Mouse (Mus musculus): ENCODE results near the gene Ly6g6e. TPM values are rescaled to one million over a fixed set of nuclear protein-coding genes. Genes with fewer than 3 reads are reported as not detected.
A peak's percentile ranks its signal among the peaks of the same experiment; 100 is the strongest.

Gene Ly6g6e
- polyA plus RNA-seq, 1 experiment from 2014 or later, result 0.81 TPM

- Histone ChIP-seq H3K27ac (ENCODE audit: low read depth, low read length) (peak within 1 kb of the TSS; percentile 37; the same call in 1 of the 2 replicates), H3K9me3 (ENCODE audit: control insufficient read depth, low read length) (peaks cover 3% of the 10 kb centered on the region; the same call in 1 of the 2 replicates), H3K9ac (ENCODE audit: low read depth, low read length) (peak within 1 kb of the TSS; percentile 55), H3K4me2 (replicated peaks; ENCODE audit: low read depth, low read length) (peak within 1 kb of the TSS; percentile 50), H3K27me3 (ENCODE audit: control insufficient read depth, insufficient read depth, low read length) (peaks cover 2% of the 10 kb centered on the region; the same call in 1 of the 2 replicates), H3K4me1 (ENCODE audit: control insufficient read depth, insufficient read depth, low read length) (peaks cover 9% of the 10 kb centered on the region; the same call in 1 of the 2 replicates), H3K4me3 (ENCODE audit: low read length) (peak within 1 kb of the TSS; percentile 31), H3K36me3 (ENCODE audit: control insufficient read depth, insufficient read depth, low read length) (no peaks in the 10 kb centered on the region)
- WGBS, result 5% methylated on average over 14 of the region's 14 CpGs
- ATAC-seq (ENCODE audit: low FRiP score, low TSS enrichment), result peak; percentile 81
Measured at GRCm38 (mm10) chr17:35077786-35078233, 1.1 kb downstream of the Ly6g6e start, which contains the start of gene Ly6g6d. TSS of gene Ly6g6d (minus strand) at chr17:35078065.

- Histone ChIP-seq H3K9me3 (ENCODE audit: control insufficient read depth, low read length) (peaks cover 3% of the 10 kb centered on the region; the same call in 1 of the 2 replicates), H3K4me1 (ENCODE audit: control insufficient read depth, insufficient read depth, low read length) (peaks cover 9% of the 10 kb centered on the region; the same call in 1 of the 2 replicates), H3K4me2 (replicated peaks; ENCODE audit: low read depth, low read length) (no peak overlapping the region), H3K27me3 (ENCODE audit: control insufficient read depth, insufficient read depth, low read length) (peaks cover 2% of the 10 kb centered on the region; the same call in 1 of the 2 replicates), H3K27ac (ENCODE audit: low read depth, low read length) (no peak overlapping the region), H3K9ac (ENCODE audit: low read depth, low read length) (no peak overlapping the region), H3K4me3 (ENCODE audit: low read length) (no peak overlapping the region), H3K36me3 (ENCODE audit: control insufficient read depth, insufficient read depth, low read length) (no peaks in the 10 kb centered on the region)
- WGBS, result 61% methylated on average over 9 of the region's 9 CpGs
- no peak for ATAC-seq (ENCODE audit: low FRiP score, low TSS enrichment)
Measured at GRCm38 (mm10) chr17:35079778-35080177, 3.1 kb downstream of the Ly6g6e start.

GRCm38 (mm10) chr17:35080248-35080647, 3.5 kb downstream of the Ly6g6e start:
- Histone ChIP-seq H3K27me3 (ENCODE audit: control insufficient read depth, insufficient read depth, low read length) (peaks cover 2% of the 10 kb centered on the region; the same call in 1 of the 2 replicates), H3K4me1 (ENCODE audit: control insufficient read depth, insufficient read depth, low read length) (peaks cover 9% of the 10 kb centered on the region; the same call in 1 of the 2 replicates), H3K9me3 (ENCODE audit: control insufficient read depth, low read length) (peaks cover 2% of the 10 kb centered on the region; the same call in 1 of the 2 replicates), H3K27ac (ENCODE audit: low read depth, low read length) (no peak overlapping the region), H3K4me3 (ENCODE audit: low read length) (no peak overlapping the region), H3K36me3 (ENCODE audit: control insufficient read depth, insufficient read depth, low read length) (no peaks in the 10 kb centered on the region), H3K9ac (ENCODE audit: low read depth, low read length) (no peak overlapping the region), H3K4me2 (replicated peaks; ENCODE audit: low read depth, low read length) (no peak overlapping the region)
- 35% methylated on average over 6 of the region's 6 CpGs for WGBS
- ATAC-seq (ENCODE audit: low FRiP score, low TSS enrichment), result no peak

DNA sequence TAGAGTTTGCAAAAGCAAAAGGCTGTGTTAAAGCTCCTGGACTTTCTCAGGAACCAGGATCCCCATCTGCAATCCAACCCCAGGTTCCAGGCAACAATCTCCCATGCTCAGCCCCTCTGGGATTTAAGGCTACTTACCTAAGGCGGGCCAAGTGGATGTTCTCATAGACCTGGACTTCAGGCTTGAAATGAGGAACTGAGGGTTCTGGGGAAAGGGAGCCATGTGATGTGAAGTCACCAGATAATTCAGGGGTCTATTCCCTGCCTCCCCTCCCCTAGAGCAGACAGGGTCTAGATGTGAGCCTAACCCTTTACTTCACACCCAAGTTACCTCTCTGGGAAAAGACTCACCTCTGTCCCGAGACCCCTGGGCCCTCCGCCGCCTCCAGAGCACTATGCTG, 4.0 kb downstream of the Ly6g6e start:
- Histone ChIP-seq H3K4me2 (replicated peaks; ENCODE audit: low read depth, low read length) (no peak overlapping the region), H3K27me3 (ENCODE audit: control insufficient read depth, insufficient read depth, low read length) (peaks cover 2% of the 10 kb centered on the region; the same call in 1 of the 2 replicates), H3K4me1 (ENCODE audit: control insufficient read depth, insufficient read depth, low read length) (peaks cover 9% of the 10 kb centered on the region; the same call in 1 of the 2 replicates), H3K4me3 (ENCODE audit: low read length) (no peak overlapping the region), H3K27ac (ENCODE audit: low read depth, low read length) (no peak overlapping the region), H3K9ac (ENCODE audit: low read depth, low read length) (no peak overlapping the region), H3K36me3 (ENCODE audit: control insufficient read depth, insufficient read depth, low read length) (no peaks in the 10 kb centered on the region), H3K9me3 (ENCODE audit: control insufficient read depth, low read length) (no peaks in the 10 kb centered on the region)
- no peak for ATAC-seq (ENCODE audit: low FRiP score, low TSS enrichment)
- WGBS, result 90% methylated on average over 4 of the region's 4 CpGs

GRCm38 (mm10) chr17:35082841-35083576, 6.3 kb downstream of the Ly6g6e start:
- no peak for ATAC-seq (ENCODE audit: low FRiP score, low TSS enrichment)
- 81% methylated on average over 16 of the region's 16 CpGs for WGBS
- Histone ChIP-seq H3K9me3 (ENCODE audit: control insufficient read depth, low read length) (no peaks in the 10 kb centered on the region), H3K4me2 (replicated peaks; ENCODE audit: low read depth, low read length) (no peak overlapping the region), H3K9ac (ENCODE audit: low read depth, low read length) (no peak overlapping the region), H3K36me3 (ENCODE audit: control insufficient read depth, insufficient read depth, low read length) (no peaks in the 10 kb centered on the region), H3K4me1 (ENCODE audit: control insufficient read depth, insufficient read depth, low read length) (no peaks in the 10 kb centered on the region), H3K27me3 (ENCODE audit: control insufficient read depth, insufficient read depth, low read length) (peaks cover 2% of the 10 kb centered on the region; the same call in 1 of the 2 replicates), H3K4me3 (ENCODE audit: low read length) (no peak overlapping the region), H3K27ac (ENCODE audit: low read depth, low read length) (no peak overlapping the region)

- ATAC-seq (ENCODE audit: low FRiP score, low TSS enrichment), result no peak
- no peaks in the 10 kb centered on the region for H3K4me1 ChIP-seq (ENCODE audit: control insufficient read depth, insufficient read depth, low read length)
- no peak overlapping the region for H3K27ac ChIP-seq (ENCODE audit: low read depth, low read length)
- no peak overlapping the region for H3K4me3 ChIP-seq (ENCODE audit: low read length)
- H3K36me3 ChIP-seq (ENCODE audit: control insufficient read depth, insufficient read depth, low read length), result no peaks in the 10 kb centered on the region
- no peak overlapping the region for H3K9ac ChIP-seq (ENCODE audit: low read depth, low read length)
- H3K27me3 ChIP-seq (ENCODE audit: control insufficient read depth, insufficient read depth, low read length), result no peaks in the 10 kb centered on the region
- H3K4me2 ChIP-seq (replicated peaks; ENCODE audit: low read depth, low read length), result no peak overlapping the region
- no peaks in the 10 kb centered on the region for H3K9me3 ChIP-seq (ENCODE audit: control insufficient read depth, low read length)
- WGBS, result 85% methylated on average over 3 of the region's 3 CpGs
Measured at GRCm38 (mm10) chr17:35083929-35084497, 7.3 kb downstream of the Ly6g6e start.

GRCm38 (mm10) chr17:35085208-35085865, 8.6 kb downstream of the Ly6g6e start, which contains the start of gene Ly6g6f:
TSS of gene Ly6g6f (minus strand) at chr17:35085610.
- Histone ChIP-seq H3K4me3 (ENCODE audit: low read length) (no peak within 1 kb of the TSS), H3K9me3 (ENCODE audit: control insufficient read depth, low read length) (no peaks in the 10 kb centered on the region), H3K36me3 (ENCODE audit: control insufficient read depth, insufficient read depth, low read length) (no peaks in the 10 kb centered on the region), H3K4me2 (replicated peaks; ENCODE audit: low read depth, low read length) (no peak within 1 kb of the TSS), H3K27ac (ENCODE audit: low read depth, low read length) (no peak within 1 kb of the TSS), H3K27me3 (ENCODE audit: control insufficient read depth, insufficient read depth, low read length) (no peaks in the 10 kb centered on the region), H3K9ac (ENCODE audit: low read depth, low read length) (no peak within 1 kb of the TSS), H3K4me1 (ENCODE audit: control insufficient read depth, insufficient read depth, low read length) (peaks cover 7% of the 10 kb centered on the region)
- 85% methylated on average over 7 of the region's 7 CpGs for WGBS
- ATAC-seq (ENCODE audit: low FRiP score, low TSS enrichment), result no peak

DNA sequence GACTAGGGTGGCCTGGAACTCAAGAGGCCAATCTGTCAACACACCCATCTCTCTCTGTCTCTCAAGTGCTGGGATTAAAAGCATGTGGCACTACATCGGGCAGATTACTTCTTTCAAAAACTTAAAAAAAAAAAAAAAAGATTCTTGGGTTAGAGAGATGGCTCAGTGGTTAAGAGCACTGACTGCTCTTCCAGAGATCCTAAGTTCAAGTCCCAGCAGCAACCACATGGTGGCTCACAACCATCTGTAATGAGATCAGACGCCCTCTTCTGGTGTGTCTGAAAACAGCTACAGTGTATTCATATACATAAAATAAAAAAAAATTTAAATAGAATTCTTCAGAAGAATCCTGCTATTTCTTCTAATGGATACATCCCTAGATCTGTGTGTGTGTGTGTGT, 11.4 kb downstream of the Ly6g6e start:
- Histone ChIP-seq H3K9ac (ENCODE audit: low read depth, low read length) (no peak overlapping the region), H3K9me3 (ENCODE audit: control insufficient read depth, low read length) (no peaks in the 10 kb centered on the region), H3K27me3 (ENCODE audit: control insufficient read depth, insufficient read depth, low read length) (no peaks in the 10 kb centered on the region), H3K4me2 (replicated peaks; ENCODE audit: low read depth, low read length) (no peak overlapping the region), H3K4me1 (ENCODE audit: control insufficient read depth, insufficient read depth, low read length) (peaks cover 12% of the 10 kb centered on the region), H3K4me3 (ENCODE audit: low read length) (no peak overlapping the region), H3K36me3 (ENCODE audit: control insufficient read depth, insufficient read depth, low read length) (peaks cover 15% of the 10 kb centered on the region), H3K27ac (ENCODE audit: low read depth, low read length) (no peak overlapping the region)
- WGBS, result 61% methylated on average over 2 of the region's 2 CpGs
- no peak for ATAC-seq (ENCODE audit: low FRiP score, low TSS enrichment)
